Mouse (Mus musculus): Measurements from ENCODE around the gene Manba. TPM values are rescaled to one million over a fixed set of nuclear protein-coding genes. Genes with fewer than 3 reads are reported as not detected.

Manba gene
- polyA plus RNA-seq, 2 experiments: 4.2 to 6.5 TPM

DNA sequence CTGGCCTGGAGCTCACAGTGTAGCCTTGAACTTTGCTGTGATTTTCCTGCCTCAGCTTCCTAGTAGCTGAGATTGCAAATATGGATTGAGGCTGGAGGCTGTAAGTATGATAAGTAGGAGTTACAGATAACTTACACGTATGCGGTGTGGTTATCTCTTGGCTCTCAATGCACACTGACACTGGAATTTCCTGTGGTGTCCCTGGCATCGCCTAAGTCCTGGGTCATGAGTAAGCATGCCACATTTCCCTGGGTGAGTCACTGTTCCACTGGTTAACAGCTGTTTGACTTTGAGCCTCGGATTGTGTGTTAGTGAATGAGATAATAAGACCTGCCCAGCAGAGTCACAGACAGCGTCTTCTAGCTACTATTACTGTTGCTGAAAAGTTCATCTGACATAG, 13.5 kb downstream of the Manba start:
- WGBS: 89% methylated on average over 5 of the region's 5 CpGs
- ATAC-seq (ENCODE audit: low FRiP score, low read depth) (no peak), DNase-seq (ENCODE audit: low spot score) (no peak)
- Histone ChIP-seq H3K27ac (replicated peaks; ENCODE audit: low read depth, low read length) (no peak overlapping the region), H3K4me1 (ENCODE audit: control insufficient read depth, insufficient read depth, low read length) (no peaks in the 10 kb centered on the region), H3K9me3 (ENCODE audit: control insufficient read depth, low read length) (no peaks in the 10 kb centered on the region), H3K9ac (ENCODE audit: low read depth, low read length, severe bottlenecking) (no peak overlapping the region), H3K36me3 (ENCODE audit: control insufficient read depth, insufficient read depth, low read length) (no peaks in the 10 kb centered on the region), H3K4me3 (replicated peaks; ENCODE audit: low read length) (no peak overlapping the region), H3K27me3 (ENCODE audit: control insufficient read depth, insufficient read depth, low read length) (no peaks in the 10 kb centered on the region), H3K4me2 (replicated peaks; ENCODE audit: low read depth, low read length, severe bottlenecking) (no peak overlapping the region)
- TF ChIP-seq POLR2A (IDR thresholded peaks at IDR 0.05; ENCODE audit: borderline replicate concordance, extremely low read depth, insufficient read depth, insufficient read length): no peak

DNA sequence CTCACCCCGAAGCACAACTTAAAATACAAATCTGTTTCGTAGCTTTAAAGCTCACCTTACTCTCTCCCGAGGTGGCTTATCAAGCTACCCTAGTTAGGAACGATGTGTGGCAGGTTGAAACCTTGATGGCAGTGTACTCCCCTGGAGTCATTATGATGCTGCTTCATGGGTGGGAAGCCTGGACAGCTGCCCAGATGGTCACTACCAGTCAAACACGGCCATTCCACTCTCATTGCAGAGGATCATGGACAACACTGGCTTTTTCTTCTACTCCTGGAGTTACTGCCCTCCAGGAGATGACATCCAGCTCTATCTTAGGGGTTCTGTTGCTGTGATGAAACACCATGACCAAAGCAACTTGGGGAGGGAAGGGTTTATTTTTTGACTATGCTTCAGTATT, 17.7 kb downstream of the Manba start:
- H3K4me2 ChIP-seq (replicated peaks; ENCODE audit: low read depth, low read length, severe bottlenecking): no peak overlapping the region
- no peaks in the 10 kb centered on the region for H3K9me3 ChIP-seq (ENCODE audit: control insufficient read depth, low read length)
- no peak overlapping the region for H3K4me3 ChIP-seq (replicated peaks; ENCODE audit: low read length)
- ATAC-seq (ENCODE audit: low FRiP score, low read depth) (no peak), DNase-seq (ENCODE audit: low spot score) (no peak)
- H3K36me3 ChIP-seq (ENCODE audit: control insufficient read depth, insufficient read depth, low read length): no peaks in the 10 kb centered on the region
- no peak overlapping the region for H3K9ac ChIP-seq (ENCODE audit: low read depth, low read length, severe bottlenecking)
- H3K27ac ChIP-seq (replicated peaks; ENCODE audit: low read depth, low read length): no peak overlapping the region
- TF ChIP-seq POLR2A (IDR thresholded peaks at IDR 0.05; ENCODE audit: borderline replicate concordance, extremely low read depth, insufficient read depth, insufficient read length): no peak
- no peaks in the 10 kb centered on the region for H3K4me1 ChIP-seq (ENCODE audit: control insufficient read depth, insufficient read depth, low read length)
- no peaks in the 10 kb centered on the region for H3K27me3 ChIP-seq (ENCODE audit: control insufficient read depth, insufficient read depth, low read length)
- WGBS: 81% methylated on average over 5 of the region's 5 CpGs

GRCm38 (mm10) chr3:135505369-135505909, 20.0 kb downstream of the Manba start:
- ATAC-seq (ENCODE audit: low FRiP score, low read depth): no peak
- TF ChIP-seq POLR2A (IDR thresholded peaks at IDR 0.05; ENCODE audit: borderline replicate concordance, extremely low read depth, insufficient read depth, insufficient read length): no peak
- Histone ChIP-seq H3K4me3 (replicated peaks; ENCODE audit: low read length) (no peak overlapping the region), H3K9me3 (ENCODE audit: control insufficient read depth, low read length) (no peaks in the 10 kb centered on the region), H3K27ac (replicated peaks; ENCODE audit: low read depth, low read length) (no peak overlapping the region), H3K4me1 (ENCODE audit: control insufficient read depth, insufficient read depth, low read length) (no peaks in the 10 kb centered on the region), H3K9ac (ENCODE audit: low read depth, low read length, severe bottlenecking) (no peak overlapping the region), H3K27me3 (ENCODE audit: control insufficient read depth, insufficient read depth, low read length) (no peaks in the 10 kb centered on the region), H3K4me2 (replicated peaks; ENCODE audit: low read depth, low read length, severe bottlenecking) (no peak overlapping the region), H3K36me3 (ENCODE audit: control insufficient read depth, insufficient read depth, low read length) (no peaks in the 10 kb centered on the region)
- peak; percentile 5 for DNase-seq (ENCODE audit: low spot score)
- WGBS: 59% methylated on average over 10 of the region's 10 CpGs

DNA sequence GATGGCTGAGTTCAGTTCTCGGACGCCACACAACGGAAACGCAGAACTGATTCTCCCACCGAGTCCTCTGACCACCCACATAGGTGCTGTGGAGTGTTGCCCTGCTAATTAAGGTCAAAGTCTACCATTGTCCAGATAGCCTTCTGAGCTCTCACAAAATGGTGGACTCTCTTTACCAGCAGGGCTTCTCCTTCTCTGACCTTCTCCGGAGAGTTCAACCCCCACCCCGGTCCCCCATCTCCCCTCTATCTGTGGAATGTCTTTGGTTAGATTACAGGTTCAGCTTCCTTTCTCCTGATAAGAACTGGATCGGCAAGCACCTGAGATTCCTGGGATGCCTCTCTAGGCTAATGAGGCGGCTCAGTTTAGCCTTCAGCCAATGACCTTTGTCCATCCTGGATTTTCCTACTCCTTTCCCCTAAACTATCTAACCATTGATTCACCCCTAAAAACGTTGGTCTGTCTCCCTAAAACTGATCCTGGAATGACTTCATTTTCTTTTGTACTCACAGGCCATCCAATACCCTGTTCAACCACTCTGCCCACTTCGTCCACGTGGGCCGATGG, 20.6 kb downstream of the Manba start:
- H3K27ac ChIP-seq (replicated peaks; ENCODE audit: low read depth, low read length): no peak overlapping the region
- H3K36me3 ChIP-seq (ENCODE audit: control insufficient read depth, insufficient read depth, low read length): no peaks in the 10 kb centered on the region
- no peaks in the 10 kb centered on the region for H3K27me3 ChIP-seq (ENCODE audit: control insufficient read depth, insufficient read depth, low read length)
- no peak overlapping the region for H3K4me2 ChIP-seq (replicated peaks; ENCODE audit: low read depth, low read length, severe bottlenecking)
- H3K4me1 ChIP-seq (ENCODE audit: control insufficient read depth, insufficient read depth, low read length): no peaks in the 10 kb centered on the region
- WGBS: 84% methylated on average over 13 of the region's 13 CpGs
- no peaks in the 10 kb centered on the region for H3K9me3 ChIP-seq (ENCODE audit: control insufficient read depth, low read length)
- no peak for DNase-seq (ENCODE audit: low spot score)
- no peak for ATAC-seq (ENCODE audit: low FRiP score, low read depth)
- H3K4me3 ChIP-seq (replicated peaks; ENCODE audit: low read length): no peak overlapping the region
- H3K9ac ChIP-seq (ENCODE audit: low read depth, low read length, severe bottlenecking): no peak overlapping the region
- TF ChIP-seq POLR2A (IDR thresholded peaks at IDR 0.05; ENCODE audit: borderline replicate concordance, extremely low read depth, insufficient read depth, insufficient read length): no peak

- no peak overlapping the region for H3K27ac ChIP-seq (replicated peaks; ENCODE audit: low read depth, low read length)
- DNase-seq (ENCODE audit: low spot score) (no peak), ATAC-seq (ENCODE audit: low FRiP score, low read depth) (no peak)
- TF ChIP-seq POLR2A (IDR thresholded peaks at IDR 0.05; ENCODE audit: borderline replicate concordance, extremely low read depth, insufficient read depth, insufficient read length): no peak
- no peak overlapping the region for H3K4me2 ChIP-seq (replicated peaks; ENCODE audit: low read depth, low read length, severe bottlenecking)
- H3K27me3 ChIP-seq (ENCODE audit: control insufficient read depth, insufficient read depth, low read length): no peaks in the 10 kb centered on the region
- no peak overlapping the region for H3K4me3 ChIP-seq (replicated peaks; ENCODE audit: low read length)
- no peaks in the 10 kb centered on the region for H3K36me3 ChIP-seq (ENCODE audit: control insufficient read depth, insufficient read depth, low read length)
- no peak overlapping the region for H3K9ac ChIP-seq (ENCODE audit: low read depth, low read length, severe bottlenecking)
- H3K9me3 ChIP-seq (ENCODE audit: control insufficient read depth, low read length): no peaks in the 10 kb centered on the region
- 92% methylated on average over 7 of the region's 7 CpGs for WGBS
- no peaks in the 10 kb centered on the region for H3K4me1 ChIP-seq (ENCODE audit: control insufficient read depth, insufficient read depth, low read length)
Measured at GRCm38 (mm10) chr3:135507506-135507905, 22.1 kb downstream of the Manba start.
